Mouse (Mus musculus): ENCODE results near the gene Pkdrej. TPM values are rescaled to one million over a fixed set of nuclear protein-coding genes. Genes with fewer than 3 reads are reported as not detected.
"Not testable (repeated sequence)": the region's sequence is repeated elsewhere in the genome, so short reads cannot be mapped to it uniquely, and the experiment has no call there.

The Pkdrej gene
- total RNA-seq (2021): under 1 TPM; 0.69 to 0.92 TPM

- peak; percentile 27 to 54 for DNase-seq (ENCODE audit: low spot score in 2 of 2)
- intact Hi-C loops (cut with DNase I): no loop called here
Observed at GRCm38 (mm10) chr15:85821203-85822010, at the start of gene Pkdrej. Gene Pkdrej, minus strand, starts transcription at chr15:85821734.

GRCm38 (mm10) chr15:85867696-85868095 lies 46.2 kb upstream of the Pkdrej start:
- intact Hi-C loops (cut with DNase I): loop anchor here (1.0 to 5.0 kb wide), 2 partner anchors 151 to 270 kb away; no protein-coding TSS in a partner anchor
- peak; percentile 76 to 86 for DNase-seq (ENCODE audit: low spot score in 2 of 2)

- DNase-seq (ENCODE audit: low spot score in 2 of 2): not testable (repeated sequence)
- intact Hi-C loops (cut with DNase I): loop anchor here (5.0 kb wide), 1 partner anchor 269 kb away; no protein-coding TSS in a partner anchor
Observed at GRCm38 (mm10) chr15:85865913-85866312, 44.4 kb upstream of the Pkdrej start.

- intact Hi-C loops (cut with DNase I): loop anchor here (1.0 kb wide), 1 partner anchor 20 kb away; the partner anchor contains the start of gene Trmu
- DNase-seq (ENCODE audit: low spot score in 2 of 2): peak; percentile 95 to 99
Observed at GRCm38 (mm10) chr15:85859490-85860031, 38.0 kb upstream of the Pkdrej start, which contains the start of gene Gtse1. Gene Gtse1, plus strand, starts transcription at chr15:85859745.

- DNase-seq (ENCODE audit: low spot score in 2 of 2): no peak
Observed at GRCm38 (mm10) chr15:85858980-85859489, 37.5 kb upstream of the Pkdrej start.

GRCm38 (mm10) chr15:85851656-85852392 lies 30.3 kb upstream of the Pkdrej start:
- intact Hi-C loops (cut with DNase I): no loop called here
- no peak for DNase-seq (ENCODE audit: low spot score in 2 of 2)

More at GRCm38 (mm10) chr15:85858980-85859489, 37.5 kb upstream of the Pkdrej start:
- intact Hi-C loops (cut with DNase I): loop anchor here (1.0 kb wide), 1 partner anchor 20 kb away; the partner anchor contains the start of gene Trmu

- intact Hi-C loops (cut with DNase I): no loop called here
- no peak for DNase-seq (ENCODE audit: low spot score in 2 of 2)
Observed at GRCm38 (mm10) chr15:85845071-85845470, 23.5 kb upstream of the Pkdrej start.

GRCm38 (mm10) chr15:85841796-85842360 lies 20.3 kb upstream of the Pkdrej start:
- no peak for DNase-seq (ENCODE audit: low spot score in 2 of 2)
- intact Hi-C loops (cut with DNase I): loop anchor here (1.0 kb wide), 1 partner anchor 126 kb away; no protein-coding TSS in a partner anchor

GRCm38 (mm10) chr15:85840983-85841382 lies 19.4 kb upstream of the Pkdrej start:
- DNase-seq (ENCODE audit: low spot score in 2 of 2): no peak
- intact Hi-C loops (cut with DNase I): loop anchor here (1.0 kb wide), 1 partner anchor 125 kb away; no protein-coding TSS in a partner anchor

GRCm38 (mm10) chr15:85836887-85837286 lies 15.4 kb upstream of the Pkdrej start:
- intact Hi-C loops (cut with DNase I): no loop called here
- DNase-seq (ENCODE audit: low spot score in 2 of 2): no peak

- intact Hi-C loops (cut with DNase I): no loop called here
- no peak for DNase-seq (ENCODE audit: low spot score in 2 of 2)
Observed at GRCm38 (mm10) chr15:85835335-85835734, 13.8 kb upstream of the Pkdrej start.

GRCm38 (mm10) chr15:85832599-85832998 lies 11.1 kb upstream of the Pkdrej start:
- DNase-seq (ENCODE audit: low spot score in 2 of 2): no peak
- intact Hi-C loops (cut with DNase I): loop anchor here (1.0 kb wide), 1 partner anchor 21 kb away; the partner anchor contains the start of gene Cdpf1

- DNase-seq (ENCODE audit: low spot score in 2 of 2): peak; percentile 80 to 87
- intact Hi-C loops (cut with DNase I): loop anchor here (1.0 kb wide), 1 partner anchor 21 kb away; the partner anchor contains the start of gene Cdpf1
Observed at GRCm38 (mm10) chr15:85831954-85832590, 10.5 kb upstream of the Pkdrej start, which contains the start of gene Ttc38. Gene Ttc38, plus strand, starts transcription at chr15:85832306.

- no peak for DNase-seq (ENCODE audit: low spot score in 2 of 2)
- intact Hi-C loops (cut with DNase I): no loop called here
Observed at GRCm38 (mm10) chr15:85829470-85829869, 7.9 kb upstream of the Pkdrej start.

- DNase-seq (ENCODE audit: low spot score in 2 of 2): no peak
- intact Hi-C loops (cut with DNase I): no loop called here
Observed at GRCm38 (mm10) chr15:85828071-85828470, 6.5 kb upstream of the Pkdrej start.

GRCm38 (mm10) chr15:85826676-85827075 lies 5.1 kb upstream of the Pkdrej start:
- intact Hi-C loops (cut with DNase I): no loop called here
- no peak for DNase-seq (ENCODE audit: low spot score in 2 of 2)

- DNase-seq (ENCODE audit: low spot score in 2 of 2): no peak
- intact Hi-C loops (cut with DNase I): no loop called here
Observed at GRCm38 (mm10) chr15:85822011-85822359, 451 bp upstream of the Pkdrej start.

- DNase-seq (ENCODE audit: low spot score in 2 of 2): no peak
- intact Hi-C loops (cut with DNase I): loop anchor here (5.0 kb wide), 1 partner anchor 76 kb away; no protein-coding TSS in a partner anchor
Observed at GRCm38 (mm10) chr15:85813428-85813827, 8.1 kb downstream of the Pkdrej start.
